In genomic region chr6:84225587-84225986, GRCm38 (mm10) we compare ENCODE assay signal across 9 mouse cellular contexts.
DNase-seq lines count a peak whose midpoint lies in the region; ATAC-seq and TF ChIP-seq lines count a peak whose summit lies in the region.
"Had no signal": no experiment of that assay in that cellular context is flagged by ENCODE, and none has a peak within 500 bp of the region (broad histone marks: within the 10 kb centered on the region; RNA-seq: fewer than 3 reads in every experiment).

No protein-coding gene starts in this region.

- H3K9me3 ChIP-seq in forebrain, postnatal 0 days (ENCODE audit: low read length): no peaks in the 10 kb centered on the region
- H3K9me3 ChIP-seq in forebrain, embryonic 13.5 days (replicated peaks): no peaks in the 10 kb centered on the region
- H3K9me3 ChIP-seq in intestine, embryonic 15.5 days: no peaks in the 10 kb centered on the region

- no peak for TF ChIP-seq POLR2A in olfactory bulb, adult 2 months (IDR thresholded peaks at IDR 0.05; ENCODE audit: insufficient read depth, low read depth, low read length)

- TF ChIP-seq CTCF in forebrain, postnatal 0 days (IDR thresholded peaks at IDR 0.05; ENCODE audit: low read depth): no peak
- no peak for TF ChIP-seq CTCF in gastrocnemius, adult 2 months (IDR thresholded peaks at IDR 0.05)
- no peak for TF ChIP-seq CTCF in olfactory bulb, adult 2 months (IDR thresholded peaks at IDR 0.05; ENCODE audit: insufficient read depth, low read depth, low read length)

- no peaks in the 10 kb centered on the region for H3K36me3 ChIP-seq in forebrain, postnatal 0 days (ENCODE audit: insufficient read depth)
- H3K36me3 ChIP-seq in forebrain, embryonic 13.5 days (ENCODE audit: poor library complexity, severe bottlenecking): no peaks in the 10 kb centered on the region
- no peaks in the 10 kb centered on the region for H3K36me3 ChIP-seq in intestine, embryonic 15.5 days

- H3K27me3 ChIP-seq in forebrain, postnatal 0 days (ENCODE audit: insufficient read depth, low read length): no peaks in the 10 kb centered on the region
- H3K27me3 ChIP-seq in forebrain, embryonic 13.5 days: no peaks in the 10 kb centered on the region
- no peaks in the 10 kb centered on the region for H3K27me3 ChIP-seq in intestine, embryonic 15.5 days (replicated peaks)

- H3K27ac ChIP-seq in forebrain, postnatal 0 days (ENCODE audit: low read depth, low read length): no peak overlapping the region
- H3K27ac ChIP-seq in forebrain, embryonic 13.5 days: no peak overlapping the region
- peak overlapping the region; percentile 96 for H3K27ac ChIP-seq in gastrocnemius, adult 2 months
- peak overlapping the region; percentile 2; the same call in 1 of the 2 replicates for H3K27ac ChIP-seq in olfactory bulb, adult 2 months (ENCODE audit: insufficient read depth, low read depth, low read length)
- H3K27ac ChIP-seq in intestine, embryonic 15.5 days: no peak overlapping the region
- H3K27ac ChIP-seq: liver, embryonic 14.5 days had no signal

- intact Hi-C loops in gastrocnemius, adult 2 months (cut with DNase I): loop anchor here (1.0 kb wide), 1 partner anchor 15 kb away; no protein-coding TSS in a partner anchor

- no peak overlapping the region for H3K9ac ChIP-seq in forebrain, postnatal 0 days
- H3K9ac ChIP-seq in forebrain, embryonic 13.5 days: no peak overlapping the region
- no peak overlapping the region for H3K9ac ChIP-seq in intestine, embryonic 15.5 days
- H3K9ac ChIP-seq: liver, embryonic 14.5 days had no signal

- no peak overlapping the region for H3K4me3 ChIP-seq in forebrain, postnatal 0 days (ENCODE audit: low read depth, low read length)
- no peak overlapping the region for H3K4me3 ChIP-seq in forebrain, embryonic 13.5 days
- H3K4me3 ChIP-seq in gastrocnemius, adult 2 months: peak overlapping the region; percentile 29; the same call in 1 of the 2 replicates
- no peak overlapping the region for H3K4me3 ChIP-seq in olfactory bulb, adult 2 months (ENCODE audit: insufficient read depth, low read depth, low read length)
- no peak overlapping the region for H3K4me3 ChIP-seq in intestine, embryonic 15.5 days (replicated peaks)

- no peak overlapping the region for H3K4me2 ChIP-seq in forebrain, postnatal 0 days (ENCODE audit: low read depth)
- no peak overlapping the region for H3K4me2 ChIP-seq in forebrain, embryonic 13.5 days
- H3K4me2 ChIP-seq in intestine, embryonic 15.5 days (replicated peaks): no peak overlapping the region

- no peak for DNase-seq in forebrain, postnatal 0 days
- DNase-seq in brain, adult 2 months (ENCODE audit: low read depth, low spot score): peak; percentile 92
- DNase-seq in gastrocnemius, adult 2 months: peak; percentile 92
- DNase-seq in kidney, postnatal 14 days: peak; percentile 34
- DNase-seq in T-cell, adult 2 months (ENCODE audit: low spot score): no peak

- peak; percentile 27; the same call in 1 of the 2 replicates for ATAC-seq in forebrain, postnatal 0 days
- ATAC-seq in forebrain, embryonic 13.5 days: no peak
- ATAC-seq in intestine, embryonic 15.5 days: no peak

- 64% methylated on average over 6 of the region's 6 CpGs for WGBS in forebrain, postnatal 0 days
- 76% methylated on average over 6 of the region's 6 CpGs for WGBS in forebrain, embryonic 13.5 days
- WGBS in olfactory bulb, adult 2 months: 45% methylated on average over 6 of the region's 6 CpGs
- whole genome bisulfite sequencing in intestine, embryonic 15.5 days: 73% methylated on average over 6 of the region's 6 CpGs

- H3K4me1 ChIP-seq in forebrain, postnatal 0 days (ENCODE audit: insufficient read depth): no peaks in the 10 kb centered on the region
- H3K4me1 ChIP-seq in forebrain, embryonic 13.5 days: peaks cover 18% of the 10 kb centered on the region
- peaks cover 18% of the 10 kb centered on the region for H3K4me1 ChIP-seq in olfactory bulb, adult 2 months (ENCODE audit: control insufficient read depth, insufficient read depth, low read length)
- no peaks in the 10 kb centered on the region for H3K4me1 ChIP-seq in intestine, embryonic 15.5 days (replicated peaks)

Comparison
In these comparisons a context has a peak if more than half of its experiments do, and no peak if none do; other contexts are left out.
1. DNase-seq: peak in brain, adult 2 months (single experiment), gastrocnemius, adult 2 months (single experiment) and kidney, postnatal 14 days (single experiment); none in forebrain, postnatal 0 days (single experiment) and T-cell, adult 2 months (single experiment).
2. H3K27ac ChIP-seq: peak in gastrocnemius, adult 2 months (single experiment) and olfactory bulb, adult 2 months (single experiment); none in forebrain, postnatal 0 days (single experiment), forebrain, embryonic 13.5 days (single experiment) and intestine, embryonic 15.5 days (single experiment).